16 mouse cellular contexts compared by ENCODE assay signal in genomic region chr3:47281783-47282182, GRCm38 (mm10).
"Had no signal": no experiment of that assay in that cellular context is flagged by ENCODE, and none has a peak within 500 bp of the region (broad histone marks: within the 10 kb centered on the region; RNA-seq: fewer than 3 reads in every experiment).

No protein-coding gene starts in this region.

- H3K9me3 ChIP-seq: kidney, embryonic 15.5 days; limb, embryonic 15.5 days; liver, embryonic 13.5 days; lung, embryonic 15.5 days; megakaryocyte, embryonic 14.5 days; neural tube, embryonic 13.5 days had no signal

- H3K27me3 ChIP-seq: kidney, embryonic 15.5 days; limb, embryonic 15.5 days; liver, embryonic 13.5 days; lung, embryonic 15.5 days; megakaryocyte, embryonic 14.5 days; neural tube, embryonic 13.5 days had no signal

- H3K4me3 ChIP-seq: kidney, embryonic 15.5 days; left cerebral cortex, adult 2 months; limb, embryonic 15.5 days; liver, embryonic 13.5 days; lung, embryonic 15.5 days; megakaryocyte, embryonic 14.5 days; neural tube, embryonic 13.5 days had no signal

- DNase-seq: kidney, adult 2 months; kidney, postnatal 14 days; liver, embryonic 13.5 days; liver, postnatal 0 days; lung, postnatal 14 days; right cerebral cortex, adult 18-20 months; right cerebral cortex, postnatal 25 days; thymus, postnatal 36 days had no signal

- H3K27ac ChIP-seq: kidney, embryonic 15.5 days; left cerebral cortex, adult 2 months; limb, embryonic 15.5 days; liver, embryonic 13.5 days; lung, embryonic 15.5 days; macrophage; neural tube, embryonic 13.5 days had no signal

- ATAC-seq: liver, postnatal 0 days; midbrain, embryonic 16.5 days had no signal

- H3K36me3 ChIP-seq: kidney, embryonic 15.5 days; limb, embryonic 15.5 days; liver, embryonic 13.5 days; lung, embryonic 15.5 days; neural tube, embryonic 13.5 days had no signal

- H3K9ac ChIP-seq: kidney, embryonic 15.5 days; limb, embryonic 15.5 days; liver, embryonic 13.5 days; liver, postnatal 0 days; lung, embryonic 15.5 days; neural tube, embryonic 13.5 days had no signal

- H3K4me1 ChIP-seq: kidney, embryonic 15.5 days; limb, embryonic 15.5 days; liver, embryonic 13.5 days; lung, embryonic 15.5 days; megakaryocyte, embryonic 14.5 days had no signal

- H3K4me2 ChIP-seq: kidney, embryonic 15.5 days; limb, embryonic 15.5 days; liver, embryonic 13.5 days; lung, embryonic 15.5 days; neural tube, embryonic 13.5 days had no signal
